Mouse (Mus musculus) adrenal gland, adult 8-10 months (tissue): ENCODE measurements around the gene Olfr406. TPM values are rescaled to one million over a fixed set of nuclear protein-coding genes. Genes with fewer than 3 reads are reported as not detected.

Source experiments
- DNase-seq: peaks from one replicate; pipeline ENCODE4 v3.0.0; 2022
- total RNA-seq, 4 experiments: library from RNA; stranded (reverse); gene quantifications; 2 replicates each; pipeline ENCODE4 v1.2.4; 2022

The Olfr406 gene
- total RNA-seq = not detected

GRCm38 (mm10) chr11:74259508-74259907, at the start of gene Olfr406:
Gene Olfr406, plus strand, starts transcription at chr11:74259808.
- DNase-seq = no peak

- DNase-seq = no peak
These were observed 48.3 kb upstream of the Olfr406 start, which contains the start of gene Olfr43 for GRCm38 (mm10) chr11:74211279-74211678. Gene Olfr43, minus strand, starts transcription at chr11:74211379.

- DNase-seq = peak; percentile 36
These were observed 18.4 kb upstream of the Olfr406 start for GRCm38 (mm10) chr11:74241201-74241600.

GRCm38 (mm10) chr11:74283436-74283835, 23.8 kb downstream of the Olfr406 start, which contains the start of gene Olfr59:
Gene Olfr59, plus strand, starts transcription at chr11:74283736.
- DNase-seq = no peak

GRCm38 (mm10) chr11:74287256-74287655, 27.6 kb downstream of the Olfr406 start:
- no peak for DNase-seq

Other genes starting within 250 kb of the Olfr406 start
- not detected for gene Olfr139, start 203.3 kb upstream of the Olfr406 start, total RNA-seq
- not detected for gene Olfr399, start 203.2 kb upstream of the Olfr406 start, total RNA-seq
- gene Zfp616, start 189.9 kb upstream of the Olfr406 start, total RNA-seq = not detected
- gene Olfr401, start 146.1 kb upstream of the Olfr406 start, total RNA-seq = not detected
- gene Olfr402, start 106.3 kb upstream of the Olfr406 start, total RNA-seq = not detected
- not detected for gene Olfr403, start 73.6 kb upstream of the Olfr406 start, total RNA-seq
- not detected for gene Olfr43, start 48.4 kb upstream of the Olfr406 start, total RNA-seq
- not detected for gene Olfr59, start 23.9 kb downstream of the Olfr406 start, total RNA-seq
- gene Olfr410, start 78.2 kb downstream of the Olfr406 start, total RNA-seq = not detected
- gene Olfr411, start 92.8 kb downstream of the Olfr406 start, total RNA-seq = not detected
- not detected for gene Olfr412, start 102.3 kb downstream of the Olfr406 start, total RNA-seq